Mouse (Mus musculus): ENCODE measurements at regions not wholly inside any gene's neighbourhood (a gene's known extent, or its start where the extent isn't known, plus 50 kb on each side); places are given as distances from the start of the nearest gene placed in this dataset.
A peak's percentile ranks its signal among the peaks of the same experiment; 100 is the strongest.

- no peak overlapping the region for H3K4me3 ChIP-seq (ENCODE audit: insufficient read depth, poor library complexity, severe bottlenecking)
- H3K27me3 ChIP-seq (ENCODE audit: control insufficient read depth, insufficient read depth, insufficient read length) = no peaks in the 10 kb centered on the region
- H3K79me2 ChIP-seq (ENCODE audit: control insufficient read depth, insufficient read depth) = no peaks in the 10 kb centered on the region
- no peaks in the 10 kb centered on the region for H3K36me3 ChIP-seq (ENCODE audit: control insufficient read depth, insufficient read depth)
- no peak overlapping the region for H3ac ChIP-seq (ENCODE audit: control insufficient read depth, insufficient read length, low read depth)
- H3K79me3 ChIP-seq (ENCODE audit: low read depth) = no peaks in the 10 kb centered on the region
- TF ChIP-seq CEBPB (IDR thresholded peaks at IDR 0.05; ENCODE audit: low read depth) (no peak), MYOD1 (IDR thresholded peaks at IDR 0.05; ENCODE audit: control insufficient read depth, insufficient read length, low read depth) (peak; percentile 26)
These were observed 52.7 kb downstream of the Phlda1 start for GRCm38 (mm10) chr10:111558675-111559340.

- Histone ChIP-seq H3K27me3 (ENCODE audit: control insufficient read depth, insufficient read depth, insufficient read length) (no peaks in the 10 kb centered on the region), H3K79me2 (ENCODE audit: control insufficient read depth, insufficient read depth) (no peaks in the 10 kb centered on the region), H3K4me3 (ENCODE audit: insufficient read depth, poor library complexity, severe bottlenecking) (no peak overlapping the region), H3ac (ENCODE audit: control insufficient read depth, insufficient read length, low read depth) (no peak overlapping the region), H3K79me3 (ENCODE audit: low read depth) (no peaks in the 10 kb centered on the region), H3K36me3 (ENCODE audit: control insufficient read depth, insufficient read depth) (no peaks in the 10 kb centered on the region)
- TF ChIP-seq USF1 (IDR thresholded peaks at IDR 0.05; ENCODE audit: low read depth) (no peak), MYOD1 (IDR thresholded peaks at IDR 0.05; ENCODE audit: control insufficient read depth, insufficient read length, low read depth) (peak; percentile 30)
These were observed 53.5 kb downstream of the Phlda1 start for GRCm38 (mm10) chr10:111559341-111560246.

- H3ac ChIP-seq (ENCODE audit: control insufficient read depth, insufficient read length, low read depth) = no peak overlapping the region
- no peaks in the 10 kb centered on the region for H3K79me2 ChIP-seq (ENCODE audit: control insufficient read depth, insufficient read depth)
- no peaks in the 10 kb centered on the region for H3K79me3 ChIP-seq (ENCODE audit: low read depth)
- no peaks in the 10 kb centered on the region for H3K27me3 ChIP-seq (ENCODE audit: control insufficient read depth, insufficient read depth, insufficient read length)
- no peak for TF ChIP-seq MYOD1 (IDR thresholded peaks at IDR 0.05; ENCODE audit: control insufficient read depth, insufficient read length, low read depth)
- TF ChIP-seq MAX (IDR thresholded peaks at IDR 0.05) = no peak
- no peak for TF ChIP-seq FOSL1 (IDR thresholded peaks at IDR 0.05; ENCODE audit: insufficient read depth, low read length, poor library complexity, severe bottlenecking)
- no peak for TF ChIP-seq CEBPB (IDR thresholded peaks at IDR 0.05; ENCODE audit: low read depth)
- no peak for TF ChIP-seq CTCF (IDR thresholded peaks at IDR 0.05; ENCODE audit: control insufficient read depth, insufficient read depth, insufficient read length)
- no peak for TF ChIP-seq USF1 (IDR thresholded peaks at IDR 0.05; ENCODE audit: low read depth)
- TF ChIP-seq MYOG (IDR thresholded peaks at IDR 0.05; ENCODE audit: control insufficient read depth, extremely low read depth, insufficient read length) = no peak
- H3K36me3 ChIP-seq (ENCODE audit: control insufficient read depth, insufficient read depth) = no peaks in the 10 kb centered on the region
- no peak overlapping the region for H3K4me3 ChIP-seq (ENCODE audit: insufficient read depth, poor library complexity, severe bottlenecking)
These were observed 56.5 kb downstream of the Phlda1 start for GRCm38 (mm10) chr10:111562628-111563027.

DNA sequence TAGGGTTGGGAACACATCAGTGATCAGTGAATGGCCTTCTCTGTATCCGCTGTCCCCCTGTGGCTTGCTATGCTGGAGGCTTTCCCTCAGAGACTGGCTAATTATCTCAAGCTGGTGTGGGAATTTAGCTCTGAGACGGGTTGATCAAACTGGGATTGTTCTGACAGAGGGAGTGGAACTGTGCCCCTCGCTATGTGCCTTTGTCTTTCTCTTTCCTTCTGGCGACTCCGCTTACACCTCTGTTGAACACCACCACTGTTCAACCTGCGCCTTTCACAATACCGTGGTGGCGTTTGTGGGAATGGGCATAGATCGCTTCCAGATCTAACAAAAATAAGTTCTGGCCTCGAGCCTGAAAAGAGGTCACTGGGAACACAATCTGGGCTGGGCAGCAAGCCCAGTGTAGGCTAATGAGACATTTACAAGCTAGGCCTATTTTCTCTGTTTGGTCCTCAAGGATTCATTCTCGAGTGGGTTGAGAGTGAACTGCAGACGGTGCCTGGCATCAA, 60.8 kb downstream of the Phlda1 start:
- TF ChIP-seq CTCF (IDR thresholded peaks at IDR 0.05; ENCODE audit: control insufficient read depth, insufficient read depth, insufficient read length) = no peak
- H3K4me3 ChIP-seq (ENCODE audit: insufficient read depth, poor library complexity, severe bottlenecking) = no peak overlapping the region
- no peaks in the 10 kb centered on the region for H3K27me3 ChIP-seq (ENCODE audit: control insufficient read depth, insufficient read depth, insufficient read length)
- H3K79me2 ChIP-seq (ENCODE audit: control insufficient read depth, insufficient read depth) = no peaks in the 10 kb centered on the region
- H3K79me3 ChIP-seq (ENCODE audit: low read depth) = no peaks in the 10 kb centered on the region
- H3K36me3 ChIP-seq (ENCODE audit: control insufficient read depth, insufficient read depth) = no peaks in the 10 kb centered on the region
- H3ac ChIP-seq (ENCODE audit: control insufficient read depth, insufficient read length, low read depth) = no peak overlapping the region

DNA sequence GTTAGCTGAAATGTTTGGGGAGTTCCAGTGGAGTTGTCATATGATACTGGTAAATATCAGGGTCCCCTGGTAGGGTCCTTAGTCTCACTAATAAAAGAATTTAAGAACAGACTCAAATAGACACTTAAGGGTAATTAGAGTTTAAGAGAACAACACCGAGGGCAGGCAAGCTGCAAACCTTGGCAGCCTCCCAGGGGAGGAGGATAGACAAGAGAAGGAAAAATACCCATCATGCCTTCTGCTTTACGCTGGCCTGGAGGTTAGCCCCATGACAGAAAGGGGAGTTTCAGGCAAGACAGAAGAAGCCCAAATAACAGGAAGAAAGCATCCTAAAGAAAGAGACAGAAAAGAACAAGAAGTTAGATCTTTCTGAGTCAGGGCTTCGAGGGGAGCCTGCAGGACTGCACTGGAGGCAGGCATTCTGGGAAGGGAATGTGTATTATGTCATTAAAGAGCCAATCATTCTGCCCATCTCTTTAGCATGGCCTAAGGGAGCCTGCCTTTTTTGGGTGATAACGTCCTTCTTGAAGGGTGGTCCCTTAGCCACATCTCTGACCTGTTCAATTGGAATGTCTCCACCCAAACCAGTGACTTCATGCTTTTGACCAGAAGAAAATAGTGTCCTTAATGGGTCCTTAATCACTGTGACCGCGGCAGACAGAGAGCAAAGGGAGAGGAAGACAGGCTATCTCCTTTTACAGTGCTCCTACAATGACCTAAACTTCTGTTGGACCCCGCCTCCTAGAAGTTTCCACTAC, 64.6 kb downstream of the Phlda1 start:
- H3ac ChIP-seq (ENCODE audit: control insufficient read depth, insufficient read length, low read depth) = peak overlapping the region; percentile 49
- no peaks in the 10 kb centered on the region for H3K79me2 ChIP-seq (ENCODE audit: control insufficient read depth, insufficient read depth)
- H3K27me3 ChIP-seq (ENCODE audit: control insufficient read depth, insufficient read depth, insufficient read length) = no peaks in the 10 kb centered on the region
- H3K4me3 ChIP-seq (ENCODE audit: insufficient read depth, poor library complexity, severe bottlenecking) = no peak overlapping the region
- no peaks in the 10 kb centered on the region for H3K79me3 ChIP-seq (ENCODE audit: low read depth)
- no peaks in the 10 kb centered on the region for H3K36me3 ChIP-seq (ENCODE audit: control insufficient read depth, insufficient read depth)
- TF ChIP-seq MYOG (IDR thresholded peaks at IDR 0.05; ENCODE audit: control insufficient read depth, extremely low read depth, insufficient read length) (no peak), FOSL1 (IDR thresholded peaks at IDR 0.05; ENCODE audit: insufficient read depth, low read length, poor library complexity, severe bottlenecking) (peak; percentile 41), MAX (IDR thresholded peaks at IDR 0.05) (peak; percentile 85), CEBPB (IDR thresholded peaks at IDR 0.05; ENCODE audit: low read depth) (no peak), USF1 (IDR thresholded peaks at IDR 0.05; ENCODE audit: low read depth) (no peak)

GRCm38 (mm10) chr10:111574231-111574630, 68.1 kb downstream of the Phlda1 start:
- no peaks in the 10 kb centered on the region for H3K27me3 ChIP-seq (ENCODE audit: control insufficient read depth, insufficient read depth, insufficient read length)
- TF ChIP-seq FOSL1 (IDR thresholded peaks at IDR 0.05; ENCODE audit: insufficient read depth, low read length, poor library complexity, severe bottlenecking) = no peak
- no peak for TF ChIP-seq CEBPB (IDR thresholded peaks at IDR 0.05; ENCODE audit: low read depth)
- no peak for TF ChIP-seq MYOG (IDR thresholded peaks at IDR 0.05; ENCODE audit: control insufficient read depth, extremely low read depth, insufficient read length)
- no peak for TF ChIP-seq CTCF (IDR thresholded peaks at IDR 0.05; ENCODE audit: control insufficient read depth, insufficient read depth, insufficient read length)
- no peak for TF ChIP-seq MYOD1 (IDR thresholded peaks at IDR 0.05; ENCODE audit: control insufficient read depth, insufficient read length, low read depth)
- no peak for TF ChIP-seq MAX (IDR thresholded peaks at IDR 0.05)
- TF ChIP-seq USF1 (IDR thresholded peaks at IDR 0.05; ENCODE audit: low read depth) = no peak
- no peak overlapping the region for H3K4me3 ChIP-seq (ENCODE audit: insufficient read depth, poor library complexity, severe bottlenecking)
- no peak overlapping the region for H3ac ChIP-seq (ENCODE audit: control insufficient read depth, insufficient read length, low read depth)
- no peaks in the 10 kb centered on the region for H3K36me3 ChIP-seq (ENCODE audit: control insufficient read depth, insufficient read depth)
- H3K79me3 ChIP-seq (ENCODE audit: low read depth) = no peaks in the 10 kb centered on the region
- no peaks in the 10 kb centered on the region for H3K79me2 ChIP-seq (ENCODE audit: control insufficient read depth, insufficient read depth)

Measured in C2C12 (cell line).